ENCODE assay signal across 12 mouse cellular contexts in the genomic region with DNA sequence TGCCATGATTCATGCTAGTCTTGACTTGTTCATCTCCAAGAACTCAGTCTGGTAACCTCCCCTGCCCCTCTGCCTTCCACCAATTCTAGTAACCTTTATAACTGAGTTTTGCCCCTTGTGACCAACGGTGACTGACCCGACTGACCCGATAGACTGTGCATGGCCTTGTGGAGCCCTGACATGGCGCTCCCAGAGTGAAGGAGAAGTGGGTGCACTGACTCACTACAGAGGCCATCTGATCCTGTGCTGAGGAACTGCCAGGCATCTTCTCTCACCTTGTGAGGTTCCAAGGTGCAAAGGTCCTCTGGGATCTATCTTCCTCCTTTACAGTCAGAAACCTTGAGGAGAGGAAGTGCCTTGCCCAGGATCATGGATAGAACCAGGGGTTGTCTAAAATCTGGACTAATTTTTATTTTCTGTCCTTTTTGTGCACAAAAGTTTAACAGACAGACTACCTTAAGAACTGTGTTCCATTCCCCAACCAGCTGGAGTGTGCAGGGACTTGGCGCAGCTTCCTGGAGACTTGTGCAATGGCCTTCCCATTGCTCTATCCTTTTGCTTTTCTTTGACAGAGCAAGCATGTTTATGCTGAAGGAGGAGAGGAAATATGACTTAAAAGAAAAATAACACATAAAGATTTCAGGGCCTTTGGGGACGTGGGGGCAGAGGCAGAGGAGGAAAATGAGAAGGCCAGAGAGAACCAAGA.
"Had no signal": no experiment of that assay in that cellular context is flagged by ENCODE, and none has a peak within 500 bp of the region (broad histone marks: within the 10 kb centered on the region; RNA-seq: fewer than 3 reads in every experiment).

No protein-coding gene starts in this region.

- H3K4me3 ChIP-seq: kidney, embryonic 15.5 days; left cerebral cortex, adult 2 months; limb, embryonic 12.5 days; limb, embryonic 15.5 days; liver, embryonic 13.5 days; midbrain, embryonic 12.5 days; myocyte; neural tube, embryonic 13.5 days had no signal

- H3K9me3 ChIP-seq: limb, embryonic 15.5 days; liver, embryonic 13.5 days; midbrain, embryonic 12.5 days had no signal

- DNase-seq: kidney, adult 11 months; liver, embryonic 13.5 days; right cerebral cortex, postnatal 25 days had no signal

- H3K27me3 ChIP-seq: kidney, embryonic 15.5 days; limb, embryonic 12.5 days; limb, embryonic 15.5 days; liver, embryonic 13.5 days; neural tube, embryonic 13.5 days had no signal

- H3K36me3 ChIP-seq: limb, embryonic 12.5 days; limb, embryonic 15.5 days; midbrain, embryonic 12.5 days; neural tube, embryonic 13.5 days had no signal

- H3K27ac ChIP-seq: hindbrain, postnatal 0 days; kidney, embryonic 15.5 days; left cerebral cortex, adult 2 months; limb, embryonic 12.5 days; limb, embryonic 15.5 days; liver, embryonic 13.5 days; midbrain, embryonic 12.5 days; neural tube, embryonic 13.5 days had no signal

- ATAC-seq: hindbrain, postnatal 0 days; midbrain, embryonic 16.5 days had no signal

- H3K4me2 ChIP-seq: kidney, embryonic 15.5 days; limb, embryonic 12.5 days; limb, embryonic 15.5 days; liver, embryonic 13.5 days; midbrain, embryonic 12.5 days; neural tube, embryonic 13.5 days had no signal

- H3K9ac ChIP-seq: kidney, embryonic 15.5 days; limb, embryonic 12.5 days; limb, embryonic 15.5 days; liver, embryonic 13.5 days; midbrain, embryonic 12.5 days; neural tube, embryonic 13.5 days had no signal

- H3K4me1 ChIP-seq: kidney, embryonic 15.5 days; limb, embryonic 12.5 days; limb, embryonic 15.5 days; liver, embryonic 13.5 days; midbrain, embryonic 12.5 days had no signal
